Mouse (Mus musculus) heart, postnatal 25 days (tissue): ENCODE data around the gene Fcamr. TPM values are rescaled to one million over a fixed set of nuclear protein-coding genes. Genes with fewer than 3 reads are reported as not detected.

Source experiments
- DNase-seq: peaks from one replicate; pipeline ENCODE4 v3.0.0; 2022; ENCODE audit warnings: low spot score
- intact Hi-C: fragments of 180-260 bp; cut with DNase I; formaldehyde crosslinking; loops from one replicate; pipeline ENCODE4 v1.15.1; 2025
- total RNA-seq, 2 experiments: library from RNA; stranded (reverse); gene quantifications; 2 replicates each; pipeline ENCODE4 v1.2.3; 2021

Gene Fcamr
- total RNA-seq: under 1 TPM; 0.48 to 0.70 TPM

GRCm38 (mm10) chr1:130800602-130801001 is at the start of gene Fcamr:
TSS of gene Fcamr (plus strand) at chr1:130800902.
- no peak for DNase-seq
- intact Hi-C loops: no loop called here

GRCm38 (mm10) chr1:130759689-130760088 is 41.0 kb upstream of the Fcamr start:
- no peak for DNase-seq

GRCm38 (mm10) chr1:130761597-130761996 is 39.1 kb upstream of the Fcamr start:
- DNase-seq: no peak
- intact Hi-C loops: no loop called here

More at GRCm38 (mm10) chr1:130759689-130760088, 41.0 kb upstream of the Fcamr start:
- intact Hi-C loops: no loop called here

GRCm38 (mm10) chr1:130762045-130762760 is 38.5 kb upstream of the Fcamr start:
- DNase-seq: no peak
- intact Hi-C loops: no loop called here

- DNase-seq: no peak
- intact Hi-C loops: no loop called here
These were observed 36.7 kb upstream of the Fcamr start for GRCm38 (mm10) chr1:130764027-130764461.

- intact Hi-C loops: no loop called here
- no peak for DNase-seq
These were observed 33.6 kb upstream of the Fcamr start for GRCm38 (mm10) chr1:130767066-130767465.

GRCm38 (mm10) chr1:130769925-130770324 is 30.8 kb upstream of the Fcamr start:
- intact Hi-C loops: loop anchor here (5.0 kb wide), 1 partner anchor 78 kb away; no protein-coding TSS in a partner anchor
- no peak for DNase-seq

GRCm38 (mm10) chr1:130770487-130770886 is 30.2 kb upstream of the Fcamr start:
- intact Hi-C loops: loop anchor here (5.0 kb wide), 1 partner anchor 78 kb away; no protein-coding TSS in a partner anchor
- no peak for DNase-seq

- intact Hi-C loops: loop anchor here (5.0 kb wide), 1 partner anchor 79 kb away; no protein-coding TSS in a partner anchor
- DNase-seq: no peak
These were observed 29.7 kb upstream of the Fcamr start for GRCm38 (mm10) chr1:130770981-130771494.

GRCm38 (mm10) chr1:130775234-130775633 is 25.5 kb upstream of the Fcamr start:
- intact Hi-C loops: no loop called here
- DNase-seq: no peak

- intact Hi-C loops: no loop called here
- no peak for DNase-seq
These were observed 24.9 kb upstream of the Fcamr start for GRCm38 (mm10) chr1:130775691-130776331.

GRCm38 (mm10) chr1:130776645-130777044 is 24.1 kb upstream of the Fcamr start:
- intact Hi-C loops: no loop called here
- no peak for DNase-seq

- no peak for DNase-seq
- intact Hi-C loops: loop anchor here (10.0 kb wide), 1 partner anchor 205 kb away; no protein-coding TSS in a partner anchor
These were observed 20.8 kb upstream of the Fcamr start for GRCm38 (mm10) chr1:130779867-130780266.

GRCm38 (mm10) chr1:130784054-130784453 is 16.6 kb upstream of the Fcamr start:
- no peak for DNase-seq
- intact Hi-C loops: loop anchor here (2.0 to 10.0 kb wide), 2 partner anchors 91 to 209 kb away; no protein-coding TSS in a partner anchor

- intact Hi-C loops: loop anchor here (10.0 kb wide), 1 partner anchor 212 kb away; no protein-coding TSS in a partner anchor
- DNase-seq: no peak
These were observed 13.7 kb upstream of the Fcamr start for GRCm38 (mm10) chr1:130787001-130787400.

- DNase-seq: no peak
- intact Hi-C loops: loop anchor here (10.0 kb wide), 2 partner anchors 215 to 265 kb away; no protein-coding TSS in a partner anchor
These were observed 10.9 kb upstream of the Fcamr start for GRCm38 (mm10) chr1:130789512-130790451.

GRCm38 (mm10) chr1:130795331-130795730 is 5.4 kb upstream of the Fcamr start:
- DNase-seq: no peak
- intact Hi-C loops: loop anchor here (10.0 kb wide), 1 partner anchor 259 kb away; no protein-coding TSS in a partner anchor

- intact Hi-C loops: loop anchor here (10.0 kb wide), 1 partner anchor 258 kb away; no protein-coding TSS in a partner anchor
- no peak for DNase-seq
These were observed 3.6 kb upstream of the Fcamr start for GRCm38 (mm10) chr1:130796967-130797684.

- no peak for DNase-seq
- intact Hi-C loops: loop anchor here (10.0 kb wide), 1 partner anchor 257 kb away; no protein-coding TSS in a partner anchor
These were observed 2.7 kb upstream of the Fcamr start for GRCm38 (mm10) chr1:130798037-130798436.
